ENCODE assay signal across 8 mouse cellular contexts in the genomic region with DNA sequence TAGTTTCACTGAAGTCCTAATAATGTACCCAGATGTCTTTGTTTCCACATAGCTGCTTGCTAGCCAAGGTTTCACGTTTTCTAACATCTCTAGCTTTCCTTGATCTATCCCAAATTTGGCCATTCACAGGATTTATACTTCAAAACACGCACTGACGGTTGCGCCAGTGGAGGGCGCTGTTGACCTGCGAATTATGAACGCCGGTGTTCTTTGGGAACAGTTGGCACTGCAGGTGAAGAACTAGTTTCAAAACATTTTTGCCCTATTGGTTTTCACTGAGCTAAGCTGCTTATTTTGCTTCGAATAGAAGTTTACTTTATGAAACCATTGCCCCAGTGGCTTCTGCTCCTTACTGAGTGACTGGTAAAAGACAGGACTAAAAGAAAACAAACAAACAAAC.
DNase-seq lines count a peak whose midpoint lies in the region; ATAC-seq and TF ChIP-seq lines count a peak whose summit lies in the region.

No protein-coding gene starts in this region.

- no peaks in the 10 kb centered on the region for H3K4me1 ChIP-seq in liver, embryonic 14.5 days (replicated peaks; ENCODE audit: control insufficient read depth in 2 of 2, insufficient read depth in 2 of 2, low read length in 1 of 2)

- no peak overlapping the region for H3K9ac ChIP-seq in liver, embryonic 14.5 days (replicated peaks)

- no peak overlapping the region for H3K27ac ChIP-seq in liver, embryonic 14.5 days

- TF ChIP-seq CTCF in liver, embryonic 14.5 days (IDR thresholded peaks at IDR 0.05; ENCODE audit: low read depth), result peak; percentile 42

- no peak overlapping the region for H3K4me3 ChIP-seq in liver, embryonic 14.5 days (ENCODE audit: insufficient read depth in 1 of 2, low read depth in 2 of 2, low read length in 2 of 2)

- no peaks in the 10 kb centered on the region for H3K36me3 ChIP-seq in liver, embryonic 14.5 days (replicated peaks; ENCODE audit: control insufficient read depth, insufficient read depth, low read depth)

- intact Hi-C loops in heart, postnatal 10 days (cut with DNase I), result loop anchor here (2.0 to 10.0 kb wide), 3 partner anchors 266 to 2000 kb away; no protein-coding TSS in a partner anchor

- DNase-seq in heart, postnatal 10 days, result peak; percentile 9 to 32
- no peak for DNase-seq in heart, adult 11 months
- DNase-seq in 3T3-L1 (ENCODE audit: low read depth, low spot score) (peak; percentile 2), WW6 (ENCODE audit: low read depth, low spot score) (peak; percentile 33)
- DNase-seq in frontal cortex, adult 2 months (ENCODE audit: extremely low spot score in 1 of 2, low spot score in 1 of 2), result peak; percentile 18 to 83
- no peak for DNase-seq in liver, embryonic 14.5 days (ENCODE audit: low read depth in 3 of 3, low spot score in 3 of 3)
- no peak for DNase-seq in spleen, postnatal 14 days (ENCODE audit: low spot score in 2 of 2)
- DNase-seq in spleen, postnatal 10 days (ENCODE audit: low spot score in 2 of 2), result no peak

- H3K9me3 ChIP-seq in liver, embryonic 14.5 days (ENCODE audit: control insufficient read depth, low read length), result no peaks in the 10 kb centered on the region

- TF ChIP-seq EP300 in liver, embryonic 14.5 days (IDR thresholded peaks at IDR 0.05; ENCODE audit: low read depth), result no peak

- ATAC-seq in liver, embryonic 14.5 days (ENCODE audit: insufficient read depth), result no peak

- no peaks in the 10 kb centered on the region for H3K27me3 ChIP-seq in liver, embryonic 14.5 days (ENCODE audit: control insufficient read depth, insufficient read depth, low read length)

- H3K4me2 ChIP-seq in liver, embryonic 14.5 days (ENCODE audit: low read depth), result no peak overlapping the region

- WGBS in liver, embryonic 14.5 days (ENCODE audit: insufficient replicate concordance), result 8% methylated on average over 9 of the region's 9 CpGs

Comparison
In these comparisons a context has a peak if more than half of its experiments do, and no peak if none do; other contexts are left out.
1. DNase-seq: peak in heart, postnatal 10 days (2 of 2), 3T3-L1 (single experiment), WW6 (single experiment) and frontal cortex, adult 2 months (2 of 2); none in heart, adult 11 months (single experiment), liver, embryonic 14.5 days (0 of 3), spleen, postnatal 14 days (0 of 2) and spleen, postnatal 10 days (0 of 2).